Mouse (Mus musculus) forebrain, embryonic 12.5 days (tissue): ENCODE results near the gene Phf13. TPM values are rescaled to one million over a fixed set of nuclear protein-coding genes. Genes with fewer than 3 reads are reported as not detected.

Experiments used
- ATAC-seq: fragments of 200-750 bp; cut with Nextera tagmentation; 2 replicates; pipeline ENCODE4 v1.8.0; 2017; ENCODE audit warnings: moderate TSS enrichment; ENCODE audit not compliant: low FRiP score
- H3K27ac ChIP-seq: fragments of 300-500 bp; sonication (generic); 2 replicates; pipeline ENCODE4 v1.5.1; 2016; ENCODE audit warnings: mild to moderate bottlenecking
- H3K27me3 ChIP-seq: fragments of 300-500 bp; sonication (generic); 2 replicates; pipeline ENCODE4 v1.6.1; 2016; ENCODE audit warnings: mild to moderate bottlenecking
- H3K36me3 ChIP-seq: fragments of 300-500 bp; sonication (generic); replicated peaks from 2 replicates; pipeline ENCODE4 v1.6.1; 2016; ENCODE audit warnings: mild to moderate bottlenecking
- H3K4me1 ChIP-seq: fragments of 300-500 bp; sonication (generic); 2 replicates; pipeline ENCODE4 v1.6.1; 2016
- H3K4me2 ChIP-seq: fragments of 300-500 bp; sonication (generic); 2 replicates; pipeline ENCODE4 v1.6.1; 2016; ENCODE audit warnings: mild to moderate bottlenecking, moderate library complexity
- H3K4me3 ChIP-seq: fragments of 300-500 bp; sonication (generic); replicated peaks from 2 replicates; pipeline ENCODE4 v1.5.1; 2016; ENCODE audit warnings: mild to moderate bottlenecking
- H3K9ac ChIP-seq: fragments of 300-500 bp; sonication (generic); 2 replicates; pipeline ENCODE4 v1.6.1; 2016; ENCODE audit warnings: mild to moderate bottlenecking
- H3K9me3 ChIP-seq: fragments of 300-500 bp; sonication (generic); 2 replicates; pipeline ENCODE4 v1.6.1; 2016
- WGBS: fragments of 180-500 bp; shearing (Covaris S2); methylation state at CpG from one replicate; pipeline ENCODE4 v1.1.7; 2016; 5-methylcytosine and 5-hydroxymethylcytosine counted together
- polyA plus RNA-seq: library from polyadenylated mRNA; unstranded; fragments of >200 nt; fragmentation: Nextera tagmentation; extraction: Ambion mirVana; gene quantifications from 2 replicates; pipeline ENCODE4 v1.2.1, GENCODE M21; 2016

The Phf13 gene
- polyA plus RNA-seq, 1 experiment from 2014 or later = 27.4 TPM

- ATAC-seq = no peak
- Histone ChIP-seq H3K36me3 (peaks cover 6% of the 10 kb centered on the region; the same call in 1 of the 2 replicates), H3K27ac (no peak overlapping the region), H3K4me1 (peaks cover 45% of the 10 kb centered on the region), H3K4me3 (peak overlapping the region; percentile 84), H3K9ac (peak overlapping the region; percentile 82; the same call in 1 of the 2 replicates), H3K27me3 (peaks cover 17% of the 10 kb centered on the region; the same call in 1 of the 2 replicates), H3K4me2 (peak overlapping the region; percentile 99), H3K9me3 (no peaks in the 10 kb centered on the region)
- 67% methylated on average over 15 of the region's 15 CpGs for WGBS
Measured at GRCm38 (mm10) chr4:152028456-152028855, 32.4 kb upstream of the Phf13 start.

GRCm38 (mm10) chr4:152027524-152027923 lies 31.5 kb upstream of the Phf13 start, which contains the start of gene Zbtb48:
TSS of gene Zbtb48 (minus strand) at chr4:152027671.
- Histone ChIP-seq H3K36me3 (peaks cover 15% of the 10 kb centered on the region), H3K27me3 (peaks cover 16% of the 10 kb centered on the region; the same call in 1 of the 2 replicates), H3K4me2 (peak within 1 kb of the TSS; percentile 99), H3K4me3 (peak within 1 kb of the TSS; percentile 84), H3K4me1 (peaks cover 45% of the 10 kb centered on the region), H3K27ac (peak within 1 kb of the TSS; percentile 61; the same call in 1 of the 2 replicates), H3K9me3 (no peaks in the 10 kb centered on the region), H3K9ac (peak within 1 kb of the TSS; percentile 82)
- ATAC-seq = peak; percentile 98
- WGBS = under 1% methylated on average over 35 of the region's 35 CpGs

GRCm38 (mm10) chr4:152026751-152027508 lies 30.9 kb upstream of the Phf13 start:
- Histone ChIP-seq H3K9me3 (no peaks in the 10 kb centered on the region), H3K4me1 (peaks cover 45% of the 10 kb centered on the region), H3K27me3 (peaks cover 11% of the 10 kb centered on the region; the same call in 1 of the 2 replicates), H3K4me2 (peak overlapping the region; percentile 99), H3K27ac (peak overlapping the region; percentile 61; the same call in 1 of the 2 replicates), H3K9ac (peak overlapping the region; percentile 82), H3K4me3 (peak overlapping the region; percentile 84), H3K36me3 (peaks cover 21% of the 10 kb centered on the region)
- WGBS = 3% methylated on average over 31 of the region's 41 CpGs
- no peak; the same call in 1 of the 2 replicates for ATAC-seq

GRCm38 (mm10) chr4:152024525-152024924 lies 28.5 kb upstream of the Phf13 start:
- Histone ChIP-seq H3K4me3 (no peak overlapping the region), H3K9me3 (no peaks in the 10 kb centered on the region), H3K9ac (no peak overlapping the region), H3K27ac (no peak overlapping the region), H3K27me3 (0 out of 2 replicates have a peak, but pooled peaks cover 8% of the 10 kb centered on the region), H3K4me2 (no peak overlapping the region), H3K36me3 (peaks cover 45% of the 10 kb centered on the region), H3K4me1 (peaks cover 39% of the 10 kb centered on the region)
- no peak for ATAC-seq
- WGBS = 92% methylated on average over 11 of the region's 11 CpGs

GRCm38 (mm10) chr4:152022506-152022905 lies 26.4 kb upstream of the Phf13 start:
- H3K36me3 ChIP-seq = peaks cover 61% of the 10 kb centered on the region
- no peak overlapping the region for H3K4me3 ChIP-seq
- WGBS = 94% methylated on average over 8 of the region's 8 CpGs
- H3K4me2 ChIP-seq = no peak overlapping the region
- H3K9me3 ChIP-seq = no peaks in the 10 kb centered on the region
- H3K27ac ChIP-seq = no peak overlapping the region
- H3K4me1 ChIP-seq = peaks cover 25% of the 10 kb centered on the region
- no peaks in the 10 kb centered on the region for H3K27me3 ChIP-seq
- ATAC-seq = no peak
- no peak overlapping the region for H3K9ac ChIP-seq

- H3K9ac ChIP-seq = no peak overlapping the region
- H3K27ac ChIP-seq = no peak overlapping the region
- no peak overlapping the region for H3K4me2 ChIP-seq
- WGBS = 72% methylated on average over 12 of the region's 12 CpGs
- H3K27me3 ChIP-seq = no peaks in the 10 kb centered on the region
- no peak for ATAC-seq
- no peak overlapping the region for H3K4me3 ChIP-seq
- no peaks in the 10 kb centered on the region for H3K9me3 ChIP-seq
- H3K36me3 ChIP-seq = peaks cover 63% of the 10 kb centered on the region
- peaks cover 21% of the 10 kb centered on the region for H3K4me1 ChIP-seq
Measured at GRCm38 (mm10) chr4:152021568-152022097, 25.6 kb upstream of the Phf13 start.

- peaks cover 74% of the 10 kb centered on the region for H3K36me3 ChIP-seq
- no peak overlapping the region for H3K4me3 ChIP-seq
- no peaks in the 10 kb centered on the region for H3K27me3 ChIP-seq
- H3K4me2 ChIP-seq = no peak overlapping the region
- no peaks in the 10 kb centered on the region for H3K9me3 ChIP-seq
- WGBS = 92% methylated on average over 21 of the region's 21 CpGs
- H3K9ac ChIP-seq = no peak overlapping the region
- no peak overlapping the region for H3K27ac ChIP-seq
- no peak for ATAC-seq
- H3K4me1 ChIP-seq = peaks cover 5% of the 10 kb centered on the region
Measured at GRCm38 (mm10) chr4:152020024-152020423, 24.0 kb upstream of the Phf13 start.

GRCm38 (mm10) chr4:152019073-152019472 lies 23.0 kb upstream of the Phf13 start:
- H3K36me3 ChIP-seq = peaks cover 74% of the 10 kb centered on the region
- no peak overlapping the region for H3K27ac ChIP-seq
- H3K27me3 ChIP-seq = no peaks in the 10 kb centered on the region
- no peak for ATAC-seq
- no peak overlapping the region for H3K9ac ChIP-seq
- no peak overlapping the region for H3K4me3 ChIP-seq
- WGBS = 83% methylated on average over 6 of the region's 6 CpGs
- H3K9me3 ChIP-seq = no peaks in the 10 kb centered on the region
- no peaks in the 10 kb centered on the region for H3K4me1 ChIP-seq
- no peak overlapping the region for H3K4me2 ChIP-seq

- ATAC-seq = no peak
- 86% methylated on average over 12 of the region's 12 CpGs for whole genome bisulfite sequencing
- peaks cover 24% of the 10 kb centered on the region for H3K36me3 ChIP-seq
- H3K9me3 ChIP-seq = no peaks in the 10 kb centered on the region
- peaks cover 29% of the 10 kb centered on the region for H3K4me1 ChIP-seq
- H3K9ac ChIP-seq = no peak overlapping the region; the same call in 1 of the 2 replicates
- H3K27me3 ChIP-seq = peaks cover 30% of the 10 kb centered on the region
- no peak overlapping the region for H3K4me2 ChIP-seq
- no peak overlapping the region for H3K27ac ChIP-seq
- H3K4me3 ChIP-seq = no peak overlapping the region
Measured at GRCm38 (mm10) chr4:152013036-152013813, 17.2 kb upstream of the Phf13 start.

GRCm38 (mm10) chr4:152012109-152012508 lies 16.1 kb upstream of the Phf13 start:
- Histone ChIP-seq H3K27me3 (peaks cover 41% of the 10 kb centered on the region), H3K4me2 (no peak overlapping the region), H3K36me3 (peaks cover 19% of the 10 kb centered on the region), H3K4me1 (peaks cover 40% of the 10 kb centered on the region), H3K4me3 (no peak overlapping the region), H3K9ac (no peak overlapping the region), H3K27ac (no peak overlapping the region), H3K9me3 (no peaks in the 10 kb centered on the region)
- WGBS = 89% methylated on average over 16 of the region's 16 CpGs
- ATAC-seq = no peak

GRCm38 (mm10) chr4:152011171-152011760 lies 15.2 kb upstream of the Phf13 start:
- Histone ChIP-seq H3K27ac (no peak overlapping the region), H3K36me3 (peaks cover 15% of the 10 kb centered on the region), H3K9ac (0 out of 2 replicates have a peak overlapping the region, but pooled peaks have one; percentile 65), H3K27me3 (peaks cover 49% of the 10 kb centered on the region), H3K9me3 (no peaks in the 10 kb centered on the region), H3K4me2 (peak overlapping the region; percentile 100), H3K4me1 (peaks cover 40% of the 10 kb centered on the region), H3K4me3 (peak overlapping the region; percentile 71)
- ATAC-seq = no peak
- WGBS = 77% methylated on average over 8 of the region's 8 CpGs
